Mouse (Mus musculus) E14TG2a.4 (cell line): ENCODE data around the gene Vwa3a.
A peak's percentile ranks its signal among the peaks of the same experiment; 100 is the strongest.

Source experiments
- H3K27me3 ChIP-seq: 2 replicates; pipeline ENCODE4 v1.6.1; 2014; ENCODE audit warnings: low read length, control low read depth; ENCODE audit not compliant: insufficient read depth
- H3K36me3 ChIP-seq: 2 replicates; pipeline ENCODE4 v1.6.1; 2014; ENCODE audit warnings: low read length, control low read depth; ENCODE audit not compliant: insufficient read depth
- H3K4me1 ChIP-seq: replicated peaks from 2 replicates; pipeline ENCODE4 v1.6.1; 2014; ENCODE audit warnings: low read depth, low read length, control low read depth
- H3K4me3 ChIP-seq: replicated peaks from 2 replicates; pipeline ENCODE4 v1.5.1; 2014; ENCODE audit warnings: mild to moderate bottlenecking, low read length
- H3K9me3 ChIP-seq: 2 replicates; pipeline ENCODE4 v1.6.1; 2014; ENCODE audit warnings: low read length, control low read depth
- CTCF ChIP-seq: conservative IDR thresholded peaks from 2 replicates; pipeline ENCODE4 v1.5.1; 2014; ENCODE audit warnings: low read length
- NANOG ChIP-seq: IDR thresholded peaks from 2 replicates; pipeline ENCODE4 v1.6.1; 2014; ENCODE audit warnings: borderline replicate concordance, low read length, mixed read lengths
- POU5F1 ChIP-seq: IDR thresholded peaks from 2 replicates; pipeline ENCODE4 v1.6.1; 2014; ENCODE audit warnings: low read length, borderline replicate concordance

The Vwa3a gene

DNA sequence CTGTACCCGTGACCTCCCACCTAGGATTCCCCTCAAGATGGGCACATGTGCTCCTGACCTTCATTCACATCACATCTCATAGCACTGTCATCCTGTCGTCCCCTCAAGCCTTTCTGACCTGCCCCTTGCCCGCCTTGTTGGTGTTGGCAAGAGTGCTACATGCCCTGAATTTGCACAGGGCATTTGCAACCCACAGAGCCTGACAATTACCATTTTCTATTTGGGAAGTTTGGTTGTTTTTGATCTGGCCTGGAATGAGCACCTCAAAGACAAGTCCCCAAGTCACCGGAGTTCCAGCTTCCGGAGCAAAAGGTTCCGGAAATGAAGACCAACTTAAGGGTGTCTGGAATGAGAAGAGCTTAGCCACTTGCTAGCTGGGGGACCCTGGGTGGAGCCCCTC is at the start of gene Vwa3a:
Vwa3a (plus strand) TSS at position 301 of the 400 bp plus-strand sequence.
- Histone ChIP-seq H3K4me1 (peaks cover 51% of the 10 kb centered on the region), H3K4me3 (peak within 1 kb of the TSS; percentile 39), H3K9me3 (no peaks in the 10 kb centered on the region), H3K36me3 (0 out of 2 replicates have a peak, but pooled peaks cover 4% of the 10 kb centered on the region), H3K27me3 (peaks cover 9% of the 10 kb centered on the region)
- TF ChIP-seq NANOG, result no peak
- TF ChIP-seq CTCF, result no peak
- TF ChIP-seq POU5F1, result no peak

DNA sequence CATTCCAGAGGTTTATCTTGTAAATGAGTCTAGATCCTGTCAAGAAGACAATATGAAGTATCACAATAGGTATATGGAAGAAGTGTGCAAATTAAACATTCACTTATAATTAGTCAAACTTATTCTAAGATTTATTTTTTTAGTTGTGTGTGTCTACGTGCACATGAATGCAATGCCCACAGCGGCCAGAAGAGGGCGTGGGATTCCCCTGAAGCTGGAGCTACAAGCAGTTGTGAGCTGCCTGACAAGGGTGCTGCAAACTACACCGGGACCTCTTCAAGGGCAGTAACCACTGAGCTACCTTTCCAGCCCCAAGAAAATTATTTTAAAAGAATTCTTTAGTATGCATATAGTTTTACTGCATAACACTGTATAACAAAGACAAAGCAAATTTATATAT is 48.5 kb upstream of the Vwa3a start:
- H3K4me1 ChIP-seq, result peaks cover 38% of the 10 kb centered on the region
- H3K27me3 ChIP-seq, result no peaks in the 10 kb centered on the region
- H3K4me3 ChIP-seq, result no peak overlapping the region
- TF ChIP-seq CTCF, result peak; percentile 86
- TF ChIP-seq POU5F1, result no peak
- TF ChIP-seq NANOG, result no peak
- H3K9me3 ChIP-seq, result no peaks in the 10 kb centered on the region
- peaks cover 20% of the 10 kb centered on the region for H3K36me3 ChIP-seq

DNA sequence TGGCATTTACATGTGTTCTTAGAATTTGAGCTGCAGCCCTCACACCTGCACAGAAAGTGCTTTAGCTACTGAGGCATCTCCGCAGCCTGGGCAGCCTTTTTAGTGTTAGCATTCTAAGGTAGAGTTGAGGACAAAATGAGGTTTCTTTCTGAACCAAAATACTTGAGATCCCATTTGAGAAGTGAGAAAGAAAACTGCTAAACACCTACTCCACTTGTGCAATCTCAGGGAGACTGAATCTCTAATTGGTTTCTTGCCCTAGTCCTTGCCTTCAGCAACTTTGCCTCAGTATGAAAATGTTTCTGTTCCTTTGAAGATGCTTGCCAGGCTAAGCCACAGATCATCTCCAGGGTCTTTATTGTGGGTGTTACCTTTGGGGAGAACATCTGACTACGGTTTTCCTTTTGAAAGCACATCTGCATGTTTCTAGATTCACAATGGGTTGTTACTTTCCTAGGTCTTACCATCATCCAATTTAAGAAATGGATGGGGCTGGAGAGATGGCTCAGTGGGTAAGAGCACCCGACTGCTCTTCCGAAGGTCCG is 45.2 kb upstream of the Vwa3a start:
- TF ChIP-seq CTCF, result no peak
- TF ChIP-seq NANOG, result no peak
- no peak for TF ChIP-seq POU5F1

DNA sequence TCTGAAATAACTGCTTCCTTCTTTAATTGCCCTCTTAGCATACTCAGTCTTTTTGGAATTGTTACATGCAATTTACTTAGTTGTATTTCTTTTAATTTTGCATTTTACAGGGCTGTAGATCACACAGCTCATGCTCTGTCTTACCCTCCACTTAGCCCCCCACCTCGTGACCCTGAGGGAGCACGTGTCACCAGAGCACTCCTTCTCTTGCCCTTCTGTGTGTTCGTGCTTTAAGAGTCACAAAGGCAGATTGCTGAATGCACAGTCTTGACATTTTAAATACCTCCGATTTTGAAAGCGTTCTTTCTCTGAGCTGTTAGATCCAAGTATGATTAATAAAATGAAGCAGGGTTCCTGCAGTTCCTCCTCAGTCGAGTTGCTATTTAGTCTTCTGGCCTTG is 43.9 kb upstream of the Vwa3a start:
- H3K4me1 ChIP-seq, result peaks cover 69% of the 10 kb centered on the region
- peaks cover 12% of the 10 kb centered on the region for H3K36me3 ChIP-seq
- TF ChIP-seq POU5F1, result no peak
- no peaks in the 10 kb centered on the region for H3K9me3 ChIP-seq
- H3K27me3 ChIP-seq, result no peaks in the 10 kb centered on the region
- H3K4me3 ChIP-seq, result no peak overlapping the region

More for the DNA sequence above, 45.2 kb upstream of the Vwa3a start:
- Histone ChIP-seq H3K9me3 (no peaks in the 10 kb centered on the region), H3K4me3 (no peak overlapping the region), H3K27me3 (no peaks in the 10 kb centered on the region), H3K4me1 (peaks cover 59% of the 10 kb centered on the region), H3K36me3 (peaks cover 19% of the 10 kb centered on the region)

DNA sequence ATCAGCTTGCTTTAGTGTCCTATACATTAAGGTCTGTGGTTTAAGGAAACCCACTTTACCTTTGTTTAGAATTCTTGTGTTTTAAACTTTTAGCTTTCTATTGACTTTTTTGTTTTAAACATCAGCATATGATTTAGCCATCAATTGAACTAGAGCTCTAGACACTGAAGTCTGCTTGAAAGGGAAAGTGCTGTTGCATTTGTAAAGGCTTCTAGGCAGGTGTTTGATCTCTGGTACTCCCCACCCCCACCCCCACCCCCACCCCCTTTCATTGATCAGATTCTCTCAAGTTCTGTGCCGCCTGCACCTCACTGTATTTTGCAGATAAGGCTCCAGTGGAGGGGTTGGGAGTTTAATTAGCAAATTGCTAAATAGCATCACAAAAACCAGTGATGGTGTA is 43.5 kb upstream of the Vwa3a start:
- Histone ChIP-seq H3K9me3 (no peaks in the 10 kb centered on the region), H3K4me1 (peaks cover 72% of the 10 kb centered on the region), H3K4me3 (0 out of 2 replicates have a peak overlapping the region, but pooled peaks have one; percentile 7), H3K27me3 (no peaks in the 10 kb centered on the region), H3K36me3 (peaks cover 12% of the 10 kb centered on the region)
- TF ChIP-seq POU5F1, result no peak
- no peak for TF ChIP-seq NANOG
- TF ChIP-seq CTCF, result no peak

DNA sequence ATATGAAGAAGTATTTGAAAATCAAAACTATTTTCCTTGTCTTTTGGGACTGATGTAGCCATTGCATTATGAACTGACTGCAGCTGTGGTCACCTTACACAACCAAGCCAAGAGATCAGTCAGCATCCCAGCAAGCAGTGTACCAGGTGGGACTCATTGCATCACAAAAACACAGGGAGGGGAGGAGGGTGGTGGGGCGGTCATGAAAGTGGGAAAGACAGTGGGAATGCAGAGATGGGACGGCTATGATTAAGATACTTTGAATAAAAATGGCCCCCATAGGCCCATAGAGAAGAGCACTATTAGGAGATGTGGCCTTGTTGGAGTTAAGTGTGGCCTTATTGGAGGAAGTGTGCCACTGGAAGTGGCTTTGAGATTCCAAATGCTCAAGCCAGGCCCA is 42.8 kb upstream of the Vwa3a start:
- H3K4me1 ChIP-seq, result peaks cover 73% of the 10 kb centered on the region
- peaks cover 10% of the 10 kb centered on the region for H3K36me3 ChIP-seq
- H3K9me3 ChIP-seq, result no peaks in the 10 kb centered on the region
- no peaks in the 10 kb centered on the region for H3K27me3 ChIP-seq
- H3K4me3 ChIP-seq, result 0 out of 2 replicates have a peak overlapping the region, but pooled peaks have one; percentile 7
- no peak for TF ChIP-seq NANOG
- TF ChIP-seq CTCF, result no peak
- no peak for TF ChIP-seq POU5F1

DNA sequence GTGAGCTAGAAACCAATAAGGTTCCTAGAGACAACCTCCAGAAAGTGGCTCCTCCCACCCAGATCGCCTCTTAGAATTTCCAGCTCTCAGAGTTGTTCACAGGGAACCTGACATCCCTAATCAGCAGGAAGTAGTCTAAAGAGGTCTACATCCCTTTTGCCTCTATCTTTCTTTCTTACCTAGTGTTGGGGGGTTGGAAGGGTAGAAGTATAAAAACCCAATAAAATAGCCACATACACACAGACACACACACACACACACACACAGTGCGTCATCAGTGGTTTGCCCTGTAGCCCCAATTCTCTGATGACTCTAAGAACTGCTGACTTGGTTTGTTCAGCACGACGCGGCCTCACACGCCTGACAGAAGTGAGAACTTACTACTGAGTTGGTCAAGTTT is 39.5 kb upstream of the Vwa3a start:
- no peak for TF ChIP-seq CTCF
- no peak for TF ChIP-seq NANOG
- TF ChIP-seq POU5F1, result no peak
- Histone ChIP-seq H3K4me3 (no peak overlapping the region), H3K4me1 (peaks cover 62% of the 10 kb centered on the region), H3K9me3 (no peaks in the 10 kb centered on the region), H3K36me3 (no peaks in the 10 kb centered on the region; the same call in 1 of the 2 replicates), H3K27me3 (no peaks in the 10 kb centered on the region)

DNA sequence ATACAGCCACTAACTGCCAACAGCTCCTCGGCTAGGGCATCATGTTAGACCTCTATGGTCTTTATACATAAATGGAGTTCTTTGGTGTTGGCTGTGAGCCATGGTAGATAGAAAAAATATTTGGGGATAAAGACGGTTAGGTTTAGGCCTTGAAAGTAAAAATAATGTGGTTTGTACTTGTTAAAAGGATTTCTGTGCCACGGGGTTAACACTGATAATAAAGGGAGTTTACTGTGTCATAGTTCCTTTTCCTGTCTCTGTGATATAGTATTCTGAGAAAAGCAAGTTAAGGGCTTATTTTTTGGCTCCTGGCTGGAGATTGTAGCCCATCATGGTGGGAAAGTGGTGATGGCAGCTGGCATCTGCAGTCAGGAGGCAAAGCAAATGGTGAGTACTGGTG is 35.2 kb upstream of the Vwa3a start:
- TF ChIP-seq CTCF (no peak), POU5F1 (no peak), NANOG (no peak)
- Histone ChIP-seq H3K36me3 (no peaks in the 10 kb centered on the region; the same call in 1 of the 2 replicates), H3K27me3 (no peaks in the 10 kb centered on the region), H3K9me3 (no peaks in the 10 kb centered on the region), H3K4me3 (no peak overlapping the region), H3K4me1 (peaks cover 32% of the 10 kb centered on the region)

DNA sequence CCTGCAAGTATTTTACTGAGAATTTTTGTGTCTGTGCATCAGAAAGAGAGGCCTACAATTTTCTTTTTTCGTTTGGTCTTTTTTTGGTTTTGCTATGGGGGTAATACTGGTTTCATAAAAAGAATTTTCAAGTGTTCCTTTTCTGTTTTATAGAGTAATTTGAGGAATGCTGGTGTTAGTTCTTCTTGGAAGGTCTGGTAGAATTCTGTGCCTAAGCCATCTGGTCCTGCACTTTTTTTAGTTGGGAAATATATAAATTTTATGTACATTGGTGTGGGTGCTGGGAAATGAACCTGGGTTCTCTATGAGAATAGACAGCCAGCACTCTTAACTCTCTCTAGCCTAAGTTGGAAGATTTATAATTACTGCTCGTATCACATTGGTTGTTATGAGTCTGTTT is 27.0 kb upstream of the Vwa3a start:
- Histone ChIP-seq H3K27me3 (no peaks in the 10 kb centered on the region), H3K36me3 (no peaks in the 10 kb centered on the region), H3K4me1 (peaks cover 20% of the 10 kb centered on the region), H3K9me3 (no peaks in the 10 kb centered on the region), H3K4me3 (no peak overlapping the region)
- TF ChIP-seq NANOG (no peak), POU5F1 (no peak), CTCF (no peak)
